ENCODE assay signal across 8 mouse cellular contexts in genomic region chr3:94838631-94839030, GRCm38 (mm10). TPM values are rescaled to one million over a fixed set of nuclear protein-coding genes. Genes with fewer than 3 reads are reported as not detected.
DNase-seq lines count a peak whose midpoint lies in the region; ATAC-seq and TF ChIP-seq lines count a peak whose summit lies in the region.

No protein-coding gene starts in this region.

- ATAC-seq in erythroblast, adult 5-6 weeks (replicated peaks; ENCODE audit: low FRiP score, poor library complexity, severe bottlenecking) = no peak
- no peak for ATAC-seq in midbrain, embryonic 12.5 days (ENCODE audit: low FRiP score, low read depth)

- H3K9ac ChIP-seq in midbrain, embryonic 12.5 days (replicated peaks) = peak overlapping the region; percentile 90

- DNase-seq in gastrocnemius, postnatal 25 days = peak; percentile 24
- peak; percentile 23 for DNase-seq in kidney, postnatal 14 days
- DNase-seq in natural killer cell, adult 2 months (ENCODE audit: low spot score in 2 of 2) = no peak
- no peak for DNase-seq in adrenal gland, postnatal 4 days (ENCODE audit: low spot score in 2 of 2)

- peaks cover 3% of the 10 kb centered on the region for H3K36me3 ChIP-seq in erythroblast, embryonic 14.5 days (ENCODE audit: control insufficient read depth)
- no peaks in the 10 kb centered on the region for H3K36me3 ChIP-seq in midbrain, embryonic 12.5 days

- no peaks in the 10 kb centered on the region; the same call in 1 of the 2 replicates for H3K9me3 ChIP-seq in erythroblast, embryonic 14.5 days (ENCODE audit: control insufficient read depth, low read length)
- H3K9me3 ChIP-seq in midbrain, embryonic 12.5 days = no peaks in the 10 kb centered on the region

- 5% methylated on average over 9 of the region's 9 CpGs for whole genome bisulfite sequencing in bone marrow, adult 2 months
- WGBS in midbrain, embryonic 12.5 days = 19% methylated on average over 9 of the region's 9 CpGs

- TF ChIP-seq POLR2A in bone marrow, adult 2 months (IDR thresholded peaks at IDR 0.05; ENCODE audit: borderline replicate concordance, control insufficient read depth, low read depth, low read length) = no peak

- H3K27ac ChIP-seq in bone marrow, adult 2 months (ENCODE audit: control insufficient read depth, insufficient read depth, low read depth, low read length, poor library complexity) = no peak overlapping the region; the same call in 1 of the 2 replicates
- H3K27ac ChIP-seq in midbrain, embryonic 12.5 days (replicated peaks) = peak overlapping the region; percentile 98

- peak overlapping the region; percentile 87 for H3K4me3 ChIP-seq in erythroblast, embryonic 14.5 days (replicated peaks)
- peak overlapping the region; percentile 89 for H3K4me3 ChIP-seq in bone marrow, adult 2 months (replicated peaks; ENCODE audit: control insufficient read depth, low read depth, low read length)
- H3K4me3 ChIP-seq in midbrain, embryonic 12.5 days = peak overlapping the region; percentile 75

- peaks cover 25% of the 10 kb centered on the region for H3K4me1 ChIP-seq in erythroblast, embryonic 14.5 days (ENCODE audit: control insufficient read depth)
- H3K4me1 ChIP-seq in bone marrow, adult 2 months (ENCODE audit: control insufficient read depth, insufficient read depth, low read length) = no peaks in the 10 kb centered on the region; the same call in 1 of the 2 replicates
- H3K4me1 ChIP-seq in midbrain, embryonic 12.5 days = peaks cover 15% of the 10 kb centered on the region

- H3K27me3 ChIP-seq in erythroblast, embryonic 14.5 days (ENCODE audit: control insufficient read depth) = peaks cover 3% of the 10 kb centered on the region
- no peaks in the 10 kb centered on the region for H3K27me3 ChIP-seq in midbrain, embryonic 12.5 days

- peak overlapping the region; percentile 76 for H3K4me2 ChIP-seq in midbrain, embryonic 12.5 days (replicated peaks)

- no peak for TF ChIP-seq CTCF in bone marrow, adult 2 months (IDR thresholded peaks at IDR 0.05; ENCODE audit: control insufficient read depth, insufficient read depth, low read length)

RNA-seq across cellular contexts. Expression of gene Pogz, which starts 1.3 kb away (rescaled TPM):
- polyA plus RNA-seq in erythroblast, embryonic 14.5 days (2012) = 1.3 and 1.7 TPM in 2 replicates
- total RNA-seq in erythroblast, adult 5-6 weeks (2015; ENCODE audit: low replicate concordance) = 13.6 and 25.0 TPM in 2 replicates
- 9.7 and 10.0 TPM in 2 replicates for total RNA-seq in erythroblast, adult 5-6 weeks (2017; ENCODE audit: low replicate concordance)
- polyA plus RNA-seq in bone marrow, adult 2 months (2011; ENCODE audit: insufficient read depth, insufficient read length, low replicate concordance, missing spikeins) = 10.3 and 16.8 TPM in 2 replicates
- total RNA-seq in gastrocnemius, postnatal 25 days (2021) = 10 to 100 TPM; 13.3 to 13.4 TPM
- polyA plus RNA-seq in midbrain, embryonic 12.5 days (2016; fragmentation: Nextera tagmentation; extraction: Ambion mirVana) = 26.5 and 27.1 TPM in 2 replicates
- 10 to 100 TPM; 59.0 to 63.0 TPM for total RNA-seq in adrenal gland, postnatal 4 days (2021)

RNA-seq across cellular contexts. Expression of gene Psmb4, which starts 48.1 kb away (rescaled TPM):
- polyA plus RNA-seq in erythroblast, embryonic 14.5 days (2012) = 16.8 TPM in 2 replicates
- 108 and 126 TPM in 2 replicates for total RNA-seq in erythroblast, adult 5-6 weeks (2015; ENCODE audit: low replicate concordance)
- 40.0 and 52.2 TPM in 2 replicates for total RNA-seq in erythroblast, adult 5-6 weeks (2017; ENCODE audit: low replicate concordance)
- polyA plus RNA-seq in bone marrow, adult 2 months (2011; ENCODE audit: insufficient read depth, insufficient read length, low replicate concordance, missing spikeins) = 291 and 443 TPM in 2 replicates
- 100 to 1,000 TPM; 172 to 192 TPM for total RNA-seq in gastrocnemius, postnatal 25 days (2021)
- 307 TPM in 2 replicates for polyA plus RNA-seq in midbrain, embryonic 12.5 days (2016; fragmentation: Nextera tagmentation; extraction: Ambion mirVana)
- 100 to 1,000 TPM; 326 to 345 TPM for total RNA-seq in adrenal gland, postnatal 4 days (2021)

RNA-seq across cellular contexts. Expression of gene Cgn, which starts 52.3 kb away (rescaled TPM):
- 0.02 and 0.04 TPM in 2 replicates for polyA plus RNA-seq in erythroblast, embryonic 14.5 days (2012)
- not detected in 2 replicates for total RNA-seq in erythroblast, adult 5-6 weeks (2015; ENCODE audit: low replicate concordance)
- total RNA-seq in erythroblast, adult 5-6 weeks (2017; ENCODE audit: low replicate concordance) = not detected in 2 replicates
- 0.22 and 1.00 TPM in 2 replicates for polyA plus RNA-seq in bone marrow, adult 2 months (2011; ENCODE audit: insufficient read depth, insufficient read length, low replicate concordance, missing spikeins)
- total RNA-seq in gastrocnemius, postnatal 25 days (2021) = not detected
- 4.7 and 5.0 TPM in 2 replicates for polyA plus RNA-seq in midbrain, embryonic 12.5 days (2016; fragmentation: Nextera tagmentation; extraction: Ambion mirVana)
- 1 to 10 TPM; 3.7 to 6.2 TPM for total RNA-seq in adrenal gland, postnatal 4 days (2021)

Comparison
In these comparisons a context has a peak if more than half of its experiments do, and no peak if none do; other contexts are left out.
1. DNase-seq: peak in gastrocnemius, postnatal 25 days (single experiment) and kidney, postnatal 14 days (single experiment); none in natural killer cell, adult 2 months (0 of 2) and adrenal gland, postnatal 4 days (0 of 2).
2. RNA of gene Cgn, which starts 52.3 kb away (total RNA-seq): 3.7 to 6.2 TPM in adrenal gland, postnatal 4 days; not detected in gastrocnemius, postnatal 25 days and not detected in erythroblast, adult 5-6 weeks; every median in the first group is over 4 times any median in the second.
3. Peak in every context shown above with its lines, with median percentiles within 50 percentile points of each other: H3K4me3 ChIP-seq.